Mouse (Mus musculus) kidney, embryonic 16.5 days (tissue): ENCODE results near the gene Txndc11. TPM values are rescaled to one million over a fixed set of nuclear protein-coding genes. Genes with fewer than 3 reads are reported as not detected.

Experiments used
- ATAC-seq: fragments of 200-750 bp; cut with Nextera tagmentation; 2 replicates; pipeline ENCODE4 v1.8.0; 2017; ENCODE audit warnings: moderate TSS enrichment; ENCODE audit not compliant: low FRiP score, low TSS enrichment
- H3K27ac ChIP-seq: fragments of 300-500 bp; sonication (generic); 2 replicates; pipeline ENCODE4 v1.5.1; 2014; ENCODE audit warnings: low read length
- H3K27me3 ChIP-seq: fragments of 300-500 bp; sonication (generic); 2 replicates; pipeline ENCODE4 v1.6.1; 2014; ENCODE audit warnings: low read length, control low read depth, mixed read lengths; ENCODE audit not compliant: insufficient read depth
- H3K36me3 ChIP-seq: fragments of 300-500 bp; sonication (generic); 2 replicates; pipeline ENCODE4 v1.6.1; 2014; ENCODE audit warnings: low read length, control low read depth, mixed read lengths; ENCODE audit not compliant: insufficient read depth
- H3K4me1 ChIP-seq: fragments of 300-500 bp; sonication (generic); 2 replicates; pipeline ENCODE4 v1.6.1; 2014; ENCODE audit warnings: low read length, control low read depth, mixed read lengths; ENCODE audit not compliant: insufficient read depth
- H3K4me2 ChIP-seq: fragments of 300-500 bp; sonication (generic); replicated peaks from 2 replicates; pipeline ENCODE4 v1.6.1; 2014; ENCODE audit warnings: low read depth, low read length
- H3K4me3 ChIP-seq: fragments of 300-500 bp; sonication (generic); 2 replicates; pipeline ENCODE4 v1.5.1; 2014; ENCODE audit warnings: mild to moderate bottlenecking, low read length
- H3K9ac ChIP-seq: fragments of 300-500 bp; sonication (generic); replicated peaks from 2 replicates; pipeline ENCODE4 v1.6.1; 2014; ENCODE audit warnings: low read length
- H3K9me3 ChIP-seq: fragments of 300-500 bp; sonication (generic); 2 replicates; pipeline ENCODE4 v1.6.1; 2016; ENCODE audit warnings: low read length, control low read depth
- WGBS: fragments of 180-500 bp; shearing (Covaris S2); extraction: QIAGEN DNeasy Blood & Tissue Kit; methylation state at CpG from one replicate; pipeline ENCODE4 v1.1.7; 2014; 5-methylcytosine and 5-hydroxymethylcytosine counted together
- microRNA-seq: library from miRNA; unstranded; fragments of <30 nt; microRNA quantifications from one replicate; pipeline ENCODE4, GENCODE M21; 2016
- polyA plus RNA-seq: library from polyadenylated mRNA; unstranded; fragments of >200 nt; fragmentation: Nextera tagmentation; extraction: Ambion mirVana; gene quantifications from 2 replicates; pipeline ENCODE4 v1.2.1, GENCODE M21; 2015

The Txndc11 gene
- polyA plus RNA-seq, 1 experiment from 2014 or later, result 34.8 TPM

DNA sequence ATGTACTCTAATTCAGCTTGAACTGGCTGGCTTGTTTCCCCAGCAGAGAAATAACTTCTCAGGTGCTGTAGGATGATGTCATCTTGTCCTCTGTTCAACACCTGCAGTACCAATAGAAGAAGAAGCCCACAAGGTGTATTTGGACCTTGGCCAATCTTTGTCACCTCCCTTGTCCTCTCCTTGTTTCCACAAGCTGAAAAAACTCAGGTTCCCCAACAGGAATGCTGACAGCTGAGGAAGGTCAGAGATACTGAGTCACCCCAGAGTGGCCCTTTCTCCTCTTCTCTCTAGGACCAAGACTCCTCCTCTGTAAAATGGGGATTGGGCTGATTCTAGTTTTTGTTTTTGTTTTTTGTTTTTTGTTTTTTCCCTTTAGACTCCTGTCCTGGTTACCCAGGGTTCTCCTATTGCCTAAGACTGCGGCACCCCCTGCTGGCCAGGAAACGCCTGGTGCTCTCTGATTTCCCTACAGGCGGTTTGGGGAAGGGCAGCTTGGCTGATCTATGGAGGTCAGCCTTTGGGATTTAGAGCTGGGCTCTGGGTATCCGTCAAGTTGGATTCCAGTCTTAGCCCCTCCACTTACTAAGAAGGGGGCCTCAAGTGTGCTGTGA, 100.2 kb downstream of the Txndc11 start:
- peak; percentile 33 for ATAC-seq
- 2% methylated on average over 4 of the region's 4 CpGs for WGBS
- no peaks in the 10 kb centered on the region for H3K9me3 ChIP-seq
- H3K4me3 ChIP-seq, result no peak overlapping the region
- no peaks in the 10 kb centered on the region for H3K36me3 ChIP-seq
- H3K27me3 ChIP-seq, result no peaks in the 10 kb centered on the region
- no peak overlapping the region for H3K27ac ChIP-seq
- H3K9ac ChIP-seq, result no peak overlapping the region
- H3K4me1 ChIP-seq, result no peaks in the 10 kb centered on the region
- no peak overlapping the region for H3K4me2 ChIP-seq

DNA sequence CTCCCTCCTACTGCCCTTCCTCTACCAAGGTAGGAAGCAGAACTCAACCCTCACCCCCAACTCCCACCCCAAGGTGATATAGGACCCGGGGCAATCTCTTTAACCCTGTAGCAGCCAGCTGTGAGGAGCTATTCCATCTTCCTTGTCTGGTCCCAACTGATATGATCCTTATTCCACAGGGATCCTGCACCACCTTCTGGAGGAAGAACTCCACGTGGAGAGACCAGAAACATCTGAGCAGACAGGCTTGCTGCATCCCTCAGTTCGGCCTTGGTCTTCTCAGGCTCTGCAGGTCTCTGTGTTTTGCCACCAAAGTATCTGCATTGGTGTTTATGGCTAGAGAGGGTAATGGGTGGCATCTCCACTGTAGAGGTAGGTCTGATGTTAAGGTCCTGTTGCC, 103.1 kb downstream of the Txndc11 start:
- no peaks in the 10 kb centered on the region for H3K4me1 ChIP-seq
- H3K4me2 ChIP-seq, result no peak overlapping the region
- H3K9me3 ChIP-seq, result no peaks in the 10 kb centered on the region
- WGBS, result 48% methylated on average over 3 of the region's 3 CpGs
- H3K4me3 ChIP-seq, result no peak overlapping the region
- no peak overlapping the region for H3K27ac ChIP-seq
- no peak for ATAC-seq
- H3K27me3 ChIP-seq, result no peaks in the 10 kb centered on the region
- H3K36me3 ChIP-seq, result no peaks in the 10 kb centered on the region
- no peak overlapping the region for H3K9ac ChIP-seq

DNA sequence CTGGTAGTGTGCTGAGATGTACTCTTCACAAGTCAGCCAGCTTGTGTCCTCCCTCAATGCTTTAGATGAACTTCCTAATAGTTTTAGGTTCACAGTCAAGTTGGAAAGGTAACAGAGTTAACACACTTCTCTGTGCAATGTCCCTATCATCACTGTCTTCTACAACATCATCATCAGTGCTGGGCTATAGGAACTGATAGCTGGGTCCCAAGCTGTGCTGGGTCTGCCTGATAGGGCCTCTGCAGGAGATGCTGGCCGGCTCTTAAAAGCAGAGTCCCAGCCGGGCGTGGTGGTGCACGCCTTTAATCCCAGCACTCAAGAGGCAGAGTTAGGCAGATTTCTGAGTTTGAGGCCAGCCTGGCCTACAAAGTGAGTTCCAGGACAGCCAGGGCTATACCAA, 103.6 kb downstream of the Txndc11 start:
- Histone ChIP-seq H3K27ac (no peak overlapping the region), H3K4me2 (no peak overlapping the region), H3K36me3 (no peaks in the 10 kb centered on the region), H3K4me3 (no peak overlapping the region), H3K27me3 (no peaks in the 10 kb centered on the region), H3K4me1 (no peaks in the 10 kb centered on the region), H3K9me3 (no peaks in the 10 kb centered on the region), H3K9ac (no peak overlapping the region)
- 84% methylated on average over 4 of the region's 4 CpGs for WGBS
- ATAC-seq, result no peak

DNA sequence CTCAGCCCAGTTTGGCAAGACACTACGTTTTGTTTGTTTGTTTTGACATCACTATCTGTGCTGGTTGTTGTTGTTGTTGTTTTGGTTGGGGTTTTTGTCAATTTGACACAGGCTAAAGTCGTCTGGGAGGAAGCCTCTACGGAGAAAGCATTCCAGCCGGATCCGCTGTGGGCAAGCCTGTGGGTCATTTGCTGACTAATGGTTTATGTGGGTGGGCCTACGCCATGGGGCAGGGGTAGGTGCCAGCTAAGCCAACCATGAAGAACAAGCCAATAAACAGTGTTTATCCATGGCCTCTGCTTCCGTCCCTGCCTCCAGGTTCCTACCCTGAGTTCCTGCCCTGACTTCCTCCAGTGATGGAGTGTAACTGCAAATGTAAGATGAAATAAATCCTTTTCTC, 106.2 kb downstream of the Txndc11 start:
- no peak overlapping the region for H3K4me3 ChIP-seq
- H3K27me3 ChIP-seq, result no peaks in the 10 kb centered on the region
- ATAC-seq, result no peak
- H3K27ac ChIP-seq, result no peak overlapping the region
- no peak overlapping the region for H3K9ac ChIP-seq
- 57% methylated on average over 7 of the region's 7 CpGs for WGBS
- no peak overlapping the region for H3K4me2 ChIP-seq
- H3K9me3 ChIP-seq, result no peaks in the 10 kb centered on the region
- no peaks in the 10 kb centered on the region for H3K36me3 ChIP-seq
- no peaks in the 10 kb centered on the region for H3K4me1 ChIP-seq

Small RNA genes lying within 50 kb of the gene (microRNA-seq; reads per million reads assigned to microRNA genes)
- gene Gm23935, result 117 reads per million, percentile 57 among the genes with 10 or more reads in this experiment

Other genes with a start within 250 kb of the Txndc11 start
- 40.6 and 42.1 TPM in 2 replicates for gene Snn, start 73.7 kb downstream of the Txndc11 start, polyA plus RNA-seq
- gene Litaf, start 68.5 kb downstream of the Txndc11 start, polyA plus RNA-seq, result 134 and 138 TPM in 2 replicates
- 90.9 and 98.1 TPM in 2 replicates for gene Zc3h7a, start 41.7 kb upstream of the Txndc11 start, polyA plus RNA-seq
- 179 and 182 TPM in 2 replicates for gene Rsl1d1, start 68.7 kb upstream of the Txndc11 start, polyA plus RNA-seq
- gene Gspt1, start 119.7 kb upstream of the Txndc11 start, polyA plus RNA-seq, result 66.6 and 76.6 TPM in 2 replicates
- gene Tnfrsf17, start 179.2 kb upstream of the Txndc11 start, polyA plus RNA-seq, result not detected in 2 replicates
- gene Snx29, start 188.3 kb upstream of the Txndc11 start, polyA plus RNA-seq, result 15.7 and 23.2 TPM in 2 replicates